Mouse (Mus musculus) forebrain, embryonic 12.5 days (tissue): ENCODE results near the gene Gm8374. TPM values are rescaled to one million over a fixed set of nuclear protein-coding genes. Genes with fewer than 3 reads are reported as not detected.
"Not testable (repeated sequence)": the region's sequence is repeated elsewhere in the genome, so short reads cannot be mapped to it uniquely, and the experiment has no call there.

Experiments used
- ATAC-seq: fragments of 200-750 bp; cut with Nextera tagmentation; 2 replicates; pipeline ENCODE4 v1.8.0; 2017; ENCODE audit warnings: moderate TSS enrichment; ENCODE audit not compliant: low FRiP score
- H3K27ac ChIP-seq: fragments of 300-500 bp; sonication (generic); 2 replicates; pipeline ENCODE4 v1.5.1; 2016; ENCODE audit warnings: mild to moderate bottlenecking
- H3K27me3 ChIP-seq: fragments of 300-500 bp; sonication (generic); 2 replicates; pipeline ENCODE4 v1.6.1; 2016; ENCODE audit warnings: mild to moderate bottlenecking
- H3K36me3 ChIP-seq: fragments of 300-500 bp; sonication (generic); replicated peaks from 2 replicates; pipeline ENCODE4 v1.6.1; 2016; ENCODE audit warnings: mild to moderate bottlenecking
- H3K4me1 ChIP-seq: fragments of 300-500 bp; sonication (generic); 2 replicates; pipeline ENCODE4 v1.6.1; 2016
- H3K4me2 ChIP-seq: fragments of 300-500 bp; sonication (generic); 2 replicates; pipeline ENCODE4 v1.6.1; 2016; ENCODE audit warnings: mild to moderate bottlenecking, moderate library complexity
- H3K4me3 ChIP-seq: fragments of 300-500 bp; sonication (generic); replicated peaks from 2 replicates; pipeline ENCODE4 v1.5.1; 2016; ENCODE audit warnings: mild to moderate bottlenecking
- H3K9ac ChIP-seq: fragments of 300-500 bp; sonication (generic); 2 replicates; pipeline ENCODE4 v1.6.1; 2016; ENCODE audit warnings: mild to moderate bottlenecking
- H3K9me3 ChIP-seq: fragments of 300-500 bp; sonication (generic); 2 replicates; pipeline ENCODE4 v1.6.1; 2016
- whole genome bisulfite sequencing: fragments of 180-500 bp; shearing (Covaris S2); methylation state at CpG from one replicate; pipeline ENCODE4 v1.1.7; 2016; 5-methylcytosine and 5-hydroxymethylcytosine counted together
- polyA plus RNA-seq: library from polyadenylated mRNA; unstranded; fragments of >200 nt; fragmentation: Nextera tagmentation; extraction: Ambion mirVana; gene quantifications from 2 replicates; pipeline ENCODE4 v1.2.1, GENCODE M21; 2016

Gene Gm8374
- not detected in 2 replicates for polyA plus RNA-seq

GRCm38 (mm10) chr14:7365034-7365433, at the start of gene Gm8374:
Gene Gm8374 (minus strand): TSS chr14:7365134.
- not testable (repeated sequence) for H3K27me3 ChIP-seq, ATAC-seq, H3K36me3 ChIP-seq, H3K4me3 ChIP-seq, H3K9me3 ChIP-seq, H3K4me1 ChIP-seq, H3K4me2 ChIP-seq, H3K9ac ChIP-seq, H3K27ac ChIP-seq
- 89% methylated on average over 3 of the region's 3 CpGs for WGBS

GRCm38 (mm10) chr14:7332295-7332694, 32.6 kb downstream of the Gm8374 start, which contains the start of gene Gm5797:
Gene Gm5797 (minus strand): TSS chr14:7332395.
- H3K36me3 ChIP-seq, H3K27ac ChIP-seq, ATAC-seq, H3K27me3 ChIP-seq, H3K4me1 ChIP-seq, H3K9ac ChIP-seq, H3K4me2 ChIP-seq, H3K4me3 ChIP-seq, H3K9me3 ChIP-seq: not testable (repeated sequence)
- WGBS, result no CpG with 5 or more reads among the region's 1 CpGs

GRCm38 (mm10) chr14:7315093-7315492, 49.8 kb downstream of the Gm8374 start:
- not testable (repeated sequence) for H3K27me3 ChIP-seq, H3K9me3 ChIP-seq, H3K36me3 ChIP-seq, H3K4me1 ChIP-seq, H3K27ac ChIP-seq, ATAC-seq
- peak overlapping the region; percentile 68 for H3K4me2 ChIP-seq
- H3K9ac ChIP-seq, result peak overlapping the region; percentile 66
- WGBS, result 2% methylated on average over 9 of the region's 19 CpGs
- H3K4me3 ChIP-seq, result peak overlapping the region; percentile 53

GRCm38 (mm10) chr14:7314661-7315060, 50.3 kb downstream of the Gm8374 start, which contains the start of gene Gm3739:
Gene Gm3739 (minus strand): TSS chr14:7315049.
- H3K4me1 ChIP-seq, ATAC-seq, H3K27ac ChIP-seq, H3K9me3 ChIP-seq, H3K36me3 ChIP-seq, H3K27me3 ChIP-seq: not testable (repeated sequence)
- H3K4me3 ChIP-seq, result peak within 1 kb of the TSS; percentile 53
- WGBS, result 0% methylated on average over 8 of the region's 35 CpGs
- peak within 1 kb of the TSS; percentile 66 for H3K9ac ChIP-seq
- H3K4me2 ChIP-seq, result peak within 1 kb of the TSS; percentile 68

Other genes starting within 250 kb of the Gm8374 start
- not detected in 2 replicates for gene Gm6676, start 239.7 kb downstream of the Gm8374 start, polyA plus RNA-seq
- gene Gm3512, start 190.6 kb downstream of the Gm8374 start, polyA plus RNA-seq, result 5.4 and 6.4 TPM in 2 replicates
- gene Gm16434, start 170.6 kb downstream of the Gm8374 start, polyA plus RNA-seq, result not detected in 2 replicates
- not detected in 2 replicates for gene Gm3727, start 100.4 kb downstream of the Gm8374 start, polyA plus RNA-seq
- gene Gm3739, start 50.1 kb downstream of the Gm8374 start, polyA plus RNA-seq, result 2.7 and 3.0 TPM in 2 replicates
- not detected in 2 replicates for gene Gm5797, start 32.7 kb downstream of the Gm8374 start, polyA plus RNA-seq
- not detected in 2 replicates for gene Gm3755, start 85.8 kb upstream of the Gm8374 start, polyA plus RNA-seq
- 2.9 and 5.8 TPM in 2 replicates for gene Gm3752, start 118.6 kb upstream of the Gm8374 start, polyA plus RNA-seq
- 1.1 and 1.6 TPM in 2 replicates for gene Gm3558, start 203.4 kb upstream of the Gm8374 start, polyA plus RNA-seq
- not detected in 2 replicates for gene Gm10338, start 230.5 kb upstream of the Gm8374 start, polyA plus RNA-seq